In the genomic region with DNA sequence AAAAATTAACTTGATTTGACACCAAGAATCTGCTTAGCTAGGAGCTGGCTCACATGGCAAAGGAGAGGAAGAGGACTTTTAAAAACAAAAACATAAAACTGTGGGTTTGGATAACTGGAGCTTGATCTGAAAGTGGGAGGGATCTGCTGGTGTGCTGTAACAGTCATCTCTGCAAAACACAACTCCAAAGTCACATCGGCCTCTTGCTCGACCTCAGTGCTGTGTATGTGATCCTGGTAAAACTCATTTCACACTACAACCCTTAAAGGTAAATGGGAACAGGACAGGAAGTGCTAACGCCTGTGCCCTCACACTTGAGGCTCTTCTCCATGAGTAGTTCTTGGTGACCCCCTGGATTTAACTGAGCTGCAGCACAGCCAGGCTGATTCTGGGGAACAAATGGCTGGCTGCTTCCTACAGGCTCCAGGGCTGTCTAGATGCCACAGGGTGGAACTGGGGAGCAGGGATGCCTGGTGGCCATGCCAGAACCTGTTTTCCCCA, we compare ENCODE assay signal across 11 mouse cellular contexts. TPM values are rescaled to one million over a fixed set of nuclear protein-coding genes. Genes with fewer than 3 reads are reported as not detected.
DNase-seq lines count a peak whose midpoint lies in the region; ATAC-seq lines count a peak whose summit lies in the region.
"Had no signal": no experiment of that assay in that cellular context is flagged by ENCODE, and none has a peak within 500 bp of the region (broad histone marks: within the 10 kb centered on the region; RNA-seq: fewer than 3 reads in every experiment).

No protein-coding gene starts in this region.

- no peak for ATAC-seq in hindbrain, embryonic 16.5 days
- ATAC-seq in hindbrain, embryonic 12.5 days (ENCODE audit: low FRiP score) = no peak
- no peak for ATAC-seq in midbrain, embryonic 13.5 days
- ATAC-seq in midbrain, embryonic 11.5 days (ENCODE audit: low FRiP score) = no peak
- ATAC-seq in heart, embryonic 14.5 days (ENCODE audit: insufficient number of reproducible peaks, insufficient read depth, low FRiP score, low read depth) = no peak
- ATAC-seq in midbrain, embryonic 15.5 days (replicated peaks) = no peak
- ATAC-seq: inflammation-experienced regulatory T-cells, adult 6 months had no signal

- WGBS in hindbrain, embryonic 16.5 days = 78% methylated on average over 3 of the region's 3 CpGs
- WGBS in hindbrain, embryonic 12.5 days = 85% methylated on average over 3 of the region's 3 CpGs
- 89% methylated on average over 3 of the region's 3 CpGs for WGBS in midbrain, embryonic 13.5 days
- 84% methylated on average over 3 of the region's 3 CpGs for WGBS in midbrain, embryonic 11.5 days
- 28% methylated on average over 3 of the region's 3 CpGs for WGBS in heart, embryonic 14.5 days
- WGBS in midbrain, embryonic 15.5 days = 88% methylated on average over 3 of the region's 3 CpGs

- H3K4me1 ChIP-seq in hindbrain, embryonic 16.5 days (ENCODE audit: control insufficient read depth, insufficient read depth, low read depth, low read length) = peaks cover 7% of the 10 kb centered on the region; the same call in 1 of the 2 replicates
- H3K4me1 ChIP-seq in hindbrain, embryonic 12.5 days = no peaks in the 10 kb centered on the region
- H3K4me1 ChIP-seq in midbrain, embryonic 13.5 days (replicated peaks) = peaks cover 23% of the 10 kb centered on the region
- no peaks in the 10 kb centered on the region for H3K4me1 ChIP-seq in midbrain, embryonic 11.5 days (ENCODE audit: control insufficient read depth, insufficient read depth, low read length)
- peaks cover 22 to 50% of the 10 kb centered on the region in 2 experiments for H3K4me1 ChIP-seq in heart, embryonic 14.5 days (ENCODE audit: control insufficient read depth in 2 of 2, insufficient read depth in 2 of 2, low read length in 2 of 2)
- peaks cover 11% of the 10 kb centered on the region for H3K4me1 ChIP-seq in midbrain, embryonic 15.5 days
- H3K4me1 ChIP-seq: embryonic facial prominence, embryonic 12.5 days had no signal

- H3K9me3 ChIP-seq in hindbrain, embryonic 16.5 days (ENCODE audit: control insufficient read depth, low read length) = no peaks in the 10 kb centered on the region
- no peaks in the 10 kb centered on the region for H3K9me3 ChIP-seq in hindbrain, embryonic 12.5 days (replicated peaks)
- H3K9me3 ChIP-seq in midbrain, embryonic 13.5 days = no peaks in the 10 kb centered on the region
- H3K9me3 ChIP-seq in midbrain, embryonic 11.5 days (ENCODE audit: control insufficient read depth, low read length) = no peaks in the 10 kb centered on the region
- H3K9me3 ChIP-seq in heart, embryonic 14.5 days (ENCODE audit: control insufficient read depth, low read length) = no peaks in the 10 kb centered on the region
- no peaks in the 10 kb centered on the region for H3K9me3 ChIP-seq in midbrain, embryonic 15.5 days
- H3K9me3 ChIP-seq: embryonic facial prominence, embryonic 12.5 days; limb, embryonic 12.5 days had no signal

- no peak overlapping the region for H3K4me2 ChIP-seq in hindbrain, embryonic 16.5 days (ENCODE audit: low read length)
- no peak overlapping the region for H3K4me2 ChIP-seq in hindbrain, embryonic 12.5 days (replicated peaks)
- H3K4me2 ChIP-seq in midbrain, embryonic 13.5 days (replicated peaks) = no peak overlapping the region
- H3K4me2 ChIP-seq in midbrain, embryonic 11.5 days = no peak overlapping the region
- peak overlapping the region; percentile 22 for H3K4me2 ChIP-seq in heart, embryonic 14.5 days (ENCODE audit: low read length)
- H3K4me2 ChIP-seq in midbrain, embryonic 15.5 days = no peak overlapping the region
- H3K4me2 ChIP-seq: embryonic facial prominence, embryonic 12.5 days; limb, embryonic 12.5 days had no signal

- H3K4me3 ChIP-seq in hindbrain, embryonic 16.5 days (ENCODE audit: low read length) = no peak overlapping the region
- no peak overlapping the region for H3K4me3 ChIP-seq in hindbrain, embryonic 12.5 days
- no peak overlapping the region for H3K4me3 ChIP-seq in midbrain, embryonic 13.5 days (replicated peaks)
- no peak overlapping the region for H3K4me3 ChIP-seq in midbrain, embryonic 11.5 days (ENCODE audit: low read depth, low read length)
- H3K4me3 ChIP-seq in heart, embryonic 14.5 days (ENCODE audit: control insufficient read depth in 1 of 2, insufficient read depth in 1 of 2, low read depth in 1 of 2, low read length in 2 of 2) = no peak overlapping the region
- no peak overlapping the region for H3K4me3 ChIP-seq in midbrain, embryonic 15.5 days
- H3K4me3 ChIP-seq: embryonic facial prominence, embryonic 12.5 days; limb, embryonic 12.5 days had no signal

- H3K36me3 ChIP-seq in hindbrain, embryonic 16.5 days (ENCODE audit: control insufficient read depth, insufficient read depth, low read length) = peaks cover 24% of the 10 kb centered on the region
- H3K36me3 ChIP-seq in hindbrain, embryonic 12.5 days = peaks cover 33% of the 10 kb centered on the region
- peaks cover 46% of the 10 kb centered on the region for H3K36me3 ChIP-seq in midbrain, embryonic 13.5 days
- H3K36me3 ChIP-seq in midbrain, embryonic 11.5 days (ENCODE audit: control insufficient read depth, insufficient read depth, low read length) = peaks cover 3% of the 10 kb centered on the region; the same call in 1 of the 2 replicates
- H3K36me3 ChIP-seq in heart, embryonic 14.5 days (ENCODE audit: control insufficient read depth, insufficient read depth, low read length) = peaks cover 57% of the 10 kb centered on the region
- peaks cover 12% of the 10 kb centered on the region; the same call in 1 of the 2 replicates for H3K36me3 ChIP-seq in midbrain, embryonic 15.5 days (replicated peaks)

- H3K27ac ChIP-seq in hindbrain, embryonic 16.5 days (ENCODE audit: low read depth, low read length) = 0 out of 2 replicates have a peak overlapping the region, but pooled peaks have one; percentile 32
- no peak overlapping the region for H3K27ac ChIP-seq in hindbrain, embryonic 12.5 days
- H3K27ac ChIP-seq in midbrain, embryonic 13.5 days = peak overlapping the region; percentile 21; the same call in 1 of the 2 replicates
- no peak overlapping the region for H3K27ac ChIP-seq in midbrain, embryonic 11.5 days (ENCODE audit: low read depth, low read length)
- H3K27ac ChIP-seq in heart, embryonic 14.5 days (replicated peaks in 1 of 2; ENCODE audit: control insufficient read depth in 1 of 2, insufficient read depth in 1 of 2, low read depth in 2 of 2, low read length in 2 of 2) = peak overlapping the region; percentile 96 to 97
- peak overlapping the region; percentile 56 for H3K27ac ChIP-seq in midbrain, embryonic 15.5 days
- H3K27ac ChIP-seq: embryonic facial prominence, embryonic 12.5 days; limb, embryonic 12.5 days had no signal

- no peaks in the 10 kb centered on the region for H3K27me3 ChIP-seq in hindbrain, embryonic 16.5 days (replicated peaks; ENCODE audit: control insufficient read depth, insufficient read depth, low read length)
- no peaks in the 10 kb centered on the region for H3K27me3 ChIP-seq in hindbrain, embryonic 12.5 days
- no peaks in the 10 kb centered on the region for H3K27me3 ChIP-seq in midbrain, embryonic 13.5 days
- no peaks in the 10 kb centered on the region for H3K27me3 ChIP-seq in midbrain, embryonic 11.5 days (ENCODE audit: control insufficient read depth, insufficient read depth, low read length)
- H3K27me3 ChIP-seq in heart, embryonic 14.5 days (ENCODE audit: control insufficient read depth, insufficient read depth, low read length) = no peaks in the 10 kb centered on the region
- no peaks in the 10 kb centered on the region for H3K27me3 ChIP-seq in midbrain, embryonic 15.5 days (replicated peaks)
- H3K27me3 ChIP-seq: embryonic facial prominence, embryonic 12.5 days; limb, embryonic 12.5 days had no signal

- DNase-seq in midbrain, embryonic 11.5 days (ENCODE audit: low spot score, missing footprints) = no peak
- no peak for DNase-seq in adipocyte (ENCODE audit: low spot score)
- DNase-seq: lung, postnatal 10 days had no signal

- no peak overlapping the region for H3K9ac ChIP-seq in hindbrain, embryonic 16.5 days (ENCODE audit: low read depth, low read length)
- no peak overlapping the region for H3K9ac ChIP-seq in hindbrain, embryonic 12.5 days
- H3K9ac ChIP-seq in midbrain, embryonic 13.5 days (replicated peaks) = no peak overlapping the region
- H3K9ac ChIP-seq in midbrain, embryonic 11.5 days (ENCODE audit: low read length) = no peak overlapping the region
- peak overlapping the region; percentile 58 for H3K9ac ChIP-seq in heart, embryonic 14.5 days (ENCODE audit: low read length)
- no peak overlapping the region for H3K9ac ChIP-seq in midbrain, embryonic 15.5 days
- H3K9ac ChIP-seq: embryonic facial prominence, embryonic 12.5 days; limb, embryonic 12.5 days had no signal

RNA-seq across cellular contexts. Expression of gene Lysmd4, which starts 8.3 kb away (rescaled TPM):
- 37.5 and 41.2 TPM in 2 replicates for polyA plus RNA-seq in hindbrain, embryonic 16.5 days (2015; fragmentation: Nextera tagmentation; extraction: Ambion mirVana)
- 24.3 and 26.3 TPM in 2 replicates for polyA plus RNA-seq in hindbrain, embryonic 12.5 days (2016; fragmentation: Nextera tagmentation; extraction: Ambion mirVana)
- polyA plus RNA-seq in midbrain, embryonic 13.5 days (2015; fragmentation: Nextera tagmentation; extraction: Ambion mirVana) = 28.5 and 30.9 TPM in 2 replicates
- 12.5 and 12.7 TPM in 2 replicates for polyA plus RNA-seq in midbrain, embryonic 11.5 days (2014; fragmentation: Nextera tagmentation; extraction: Ambion mirVana)
- polyA plus RNA-seq in heart, embryonic 14.5 days (2014; fragmentation: Nextera tagmentation; extraction: Ambion mirVana) = 12.3 and 13.8 TPM in 2 replicates
- polyA plus RNA-seq in midbrain, embryonic 15.5 days (2015; fragmentation: Nextera tagmentation; extraction: Ambion mirVana) = 35.4 and 36.2 TPM in 2 replicates

Comparison
In these comparisons a context has a peak if more than half of its experiments do, and no peak if none do; other contexts are left out.
1. H3K27ac ChIP-seq: peak in hindbrain, embryonic 16.5 days (single experiment), midbrain, embryonic 13.5 days (single experiment), heart, embryonic 14.5 days (2 of 2) and midbrain, embryonic 15.5 days (single experiment); none in hindbrain, embryonic 12.5 days (single experiment) and midbrain, embryonic 11.5 days (single experiment).